Mouse (Mus musculus) macrophage (primary cell): ENCODE measurements around the gene Arrdc2. TPM values are rescaled to one million over a fixed set of nuclear protein-coding genes. Genes with fewer than 3 reads are reported as not detected.

Experiments
- H3K27ac ChIP-seq: fragments of 350-480 bp; formaldehyde crosslinking; 2 replicates; pipeline ENCODE4 v1.9.0; 2021
- H3K36me3 ChIP-seq: fragments of 350-480 bp; formaldehyde crosslinking; 2 replicates; pipeline ENCODE4 v1.9.0; 2021; ENCODE audit errors: inconsistent target
- H3K4me3 ChIP-seq: fragments of 350-480 bp; formaldehyde crosslinking; 2 replicates; pipeline ENCODE4 v1.9.0; 2021; ENCODE audit errors: inconsistent target
- H3K79me2 ChIP-seq: fragments of 350-480 bp; formaldehyde crosslinking; 2 replicates; pipeline ENCODE4 v1.9.0; 2021; ENCODE audit errors: inconsistent target
- WGBS: methylation state at CpG from one replicate; pipeline ENCODE4 v1.1.7; 2026; ENCODE audit warnings: inconsistent platforms; ENCODE audit not compliant: missing documents; 5-methylcytosine and 5-hydroxymethylcytosine counted together
- polyA plus RNA-seq: library from polyadenylated mRNA; stranded (reverse); fragments of 250-400 nt; gene quantifications from 3 replicates; pipeline ENCODE4 v1.2.4, GENCODE M21; 2018; ENCODE audit warnings: inconsistent platforms

Gene Arrdc2
- polyA plus RNA-seq, 1 experiment from 2014 or later, result 12.1 TPM

- H3K4me3 ChIP-seq, result no peak overlapping the region
- peaks cover 14% of the 10 kb centered on the region; the same call in 1 of the 2 replicates for H3K79me2 ChIP-seq
- no peak overlapping the region for H3K27ac ChIP-seq
- no peaks in the 10 kb centered on the region for H3K36me3 ChIP-seq
- WGBS, result 58% methylated on average over 16 of the region's 16 CpGs
Observed at GRCm38 (mm10) chr8:70869601-70870041, 30.1 kb upstream of the Arrdc2 start.

GRCm38 (mm10) chr8:70869199-70869571, 29.7 kb upstream of the Arrdc2 start:
- Histone ChIP-seq H3K4me3 (no peak overlapping the region), H3K27ac (no peak overlapping the region), H3K79me2 (peaks cover 14% of the 10 kb centered on the region; the same call in 1 of the 2 replicates), H3K36me3 (no peaks in the 10 kb centered on the region)
- 50% methylated on average over 5 of the region's 5 CpGs for WGBS

- Histone ChIP-seq H3K4me3 (no peak overlapping the region), H3K27ac (no peak overlapping the region), H3K79me2 (peaks cover 14% of the 10 kb centered on the region; the same call in 1 of the 2 replicates), H3K36me3 (no peaks in the 10 kb centered on the region)
- WGBS, result 23% methylated on average over 40 of the region's 40 CpGs
Observed at GRCm38 (mm10) chr8:70868559-70869198, 29.2 kb upstream of the Arrdc2 start.

GRCm38 (mm10) chr8:70866566-70866965, 27.0 kb upstream of the Arrdc2 start:
- WGBS, result 92% methylated on average over 7 of the region's 7 CpGs
- Histone ChIP-seq H3K36me3 (no peaks in the 10 kb centered on the region), H3K4me3 (no peak overlapping the region), H3K79me2 (peaks cover 3% of the 10 kb centered on the region; the same call in 1 of the 2 replicates), H3K27ac (no peak overlapping the region)

GRCm38 (mm10) chr8:70866001-70866520, 26.5 kb upstream of the Arrdc2 start:
- Histone ChIP-seq H3K79me2 (no peaks in the 10 kb centered on the region), H3K4me3 (peak overlapping the region; percentile 29; the same call in 1 of the 2 replicates), H3K27ac (no peak overlapping the region), H3K36me3 (no peaks in the 10 kb centered on the region)
- WGBS, result 22% methylated on average over 12 of the region's 12 CpGs

GRCm38 (mm10) chr8:70865350-70866000, 26.0 kb upstream of the Arrdc2 start:
- H3K36me3 ChIP-seq, result no peaks in the 10 kb centered on the region
- H3K4me3 ChIP-seq, result peak overlapping the region; percentile 29
- no peaks in the 10 kb centered on the region for H3K79me2 ChIP-seq
- under 1% methylated on average over 44 of the region's 46 CpGs for WGBS
- no peak overlapping the region for H3K27ac ChIP-seq

GRCm38 (mm10) chr8:70864712-70865221, 25.2 kb upstream of the Arrdc2 start:
- WGBS, result 2% methylated on average over 24 of the region's 24 CpGs
- Histone ChIP-seq H3K36me3 (no peaks in the 10 kb centered on the region), H3K27ac (no peak overlapping the region), H3K4me3 (peak overlapping the region; percentile 29), H3K79me2 (no peaks in the 10 kb centered on the region)

GRCm38 (mm10) chr8:70863956-70864711, 24.6 kb upstream of the Arrdc2 start:
- WGBS, result 3% methylated on average over 46 of the region's 46 CpGs
- no peak overlapping the region for H3K27ac ChIP-seq
- no peak overlapping the region for H3K4me3 ChIP-seq
- no peaks in the 10 kb centered on the region for H3K79me2 ChIP-seq
- H3K36me3 ChIP-seq, result no peaks in the 10 kb centered on the region

- Histone ChIP-seq H3K36me3 (no peaks in the 10 kb centered on the region), H3K4me3 (no peak within 1 kb of the TSS), H3K79me2 (no peaks in the 10 kb centered on the region), H3K27ac (no peak within 1 kb of the TSS)
- 3% methylated on average over 55 of the region's 55 CpGs for WGBS
Observed at GRCm38 (mm10) chr8:70862824-70863641, 23.5 kb upstream of the Arrdc2 start, which contains the start of gene Kcnn1. Gene Kcnn1, minus strand, starts transcription at chr8:70863258.

- WGBS, result 68% methylated on average over 4 of the region's 4 CpGs
- Histone ChIP-seq H3K36me3 (no peaks in the 10 kb centered on the region), H3K4me3 (no peak overlapping the region), H3K27ac (no peak overlapping the region), H3K79me2 (no peaks in the 10 kb centered on the region)
Observed at GRCm38 (mm10) chr8:70857516-70857915, 18.0 kb upstream of the Arrdc2 start.

- WGBS, result 31% methylated on average over 23 of the region's 33 CpGs
- no peaks in the 10 kb centered on the region for H3K79me2 ChIP-seq
- H3K4me3 ChIP-seq, result no peak overlapping the region
Observed at GRCm38 (mm10) chr8:70856541-70857197, 17.1 kb upstream of the Arrdc2 start.

GRCm38 (mm10) chr8:70856028-70856427, 16.5 kb upstream of the Arrdc2 start:
- Histone ChIP-seq H3K36me3 (no peaks in the 10 kb centered on the region), H3K79me2 (no peaks in the 10 kb centered on the region), H3K4me3 (no peak overlapping the region), H3K27ac (no peak overlapping the region)
- 94% methylated on average over 5 of the region's 5 CpGs for WGBS

More at GRCm38 (mm10) chr8:70856541-70857197, 17.1 kb upstream of the Arrdc2 start:
- no peak overlapping the region for H3K27ac ChIP-seq
- no peaks in the 10 kb centered on the region for H3K36me3 ChIP-seq

- Histone ChIP-seq H3K79me2 (no peaks in the 10 kb centered on the region), H3K27ac (0 out of 2 replicates have a peak overlapping the region, but pooled peaks have one; percentile 4), H3K36me3 (no peaks in the 10 kb centered on the region), H3K4me3 (no peak overlapping the region)
- 0% methylated on average over 2 of the region's 2 CpGs for WGBS
Observed at GRCm38 (mm10) chr8:70853863-70854262, 14.3 kb upstream of the Arrdc2 start.
